Mouse (Mus musculus) midbrain, embryonic 14.5 days (tissue): ENCODE results near the gene Cep170. TPM values are rescaled to one million over a fixed set of nuclear protein-coding genes. Genes with fewer than 3 reads are reported as not detected.

Experiments used
- ATAC-seq: fragments of 200-750 bp; cut with Nextera tagmentation; 2 replicates; pipeline ENCODE4 v1.8.0; 2017; ENCODE audit warnings: moderate number of reproducible peaks, moderate library complexity; ENCODE audit not compliant: low FRiP score, low TSS enrichment
- DNase-seq: peaks from one replicate; pipeline ENCODE4 v3.0.0-alpha.2; 2015
- H3K27ac ChIP-seq: fragments of 300-500 bp; sonication (generic); replicated peaks from 2 replicates; pipeline ENCODE4 v1.5.1; 2014; ENCODE audit warnings: mild to moderate bottlenecking, low read depth, low read length, moderate library complexity
- H3K27me3 ChIP-seq: fragments of 300-500 bp; sonication (generic); 2 replicates; pipeline ENCODE4 v1.6.1; 2014; ENCODE audit warnings: low read length, control low read depth, mixed read lengths; ENCODE audit not compliant: control insufficient read depth, insufficient read depth
- H3K36me3 ChIP-seq: fragments of 300-500 bp; sonication (generic); 2 replicates; pipeline ENCODE4 v1.6.1; 2014; ENCODE audit warnings: low read length, control low read depth; ENCODE audit not compliant: control insufficient read depth, insufficient read depth
- H3K4me1 ChIP-seq: fragments of 300-500 bp; sonication (generic); 2 replicates; pipeline ENCODE4 v1.6.1; 2014; ENCODE audit warnings: mild to moderate bottlenecking, antibody characterized with exemption, low read length, control low read depth; ENCODE audit not compliant: control insufficient read depth, insufficient read depth
- H3K4me2 ChIP-seq: fragments of 300-500 bp; sonication (generic); 2 replicates; pipeline ENCODE4 v1.6.1; 2014; ENCODE audit warnings: mild to moderate bottlenecking, low read length, moderate library complexity
- H3K4me3 ChIP-seq: fragments of 300-500 bp; sonication (generic); replicated peaks from 2 replicates; pipeline ENCODE4 v1.5.1; 2014; ENCODE audit warnings: low read depth, low read length
- H3K9ac ChIP-seq: fragments of 300-500 bp; sonication (generic); replicated peaks from 2 replicates; pipeline ENCODE4 v1.6.1; 2014; ENCODE audit warnings: mild to moderate bottlenecking, low read length, moderate library complexity
- H3K9me3 ChIP-seq: fragments of 300-500 bp; sonication (generic); 2 replicates; pipeline ENCODE4 v1.6.1; 2016; ENCODE audit warnings: low read length, control low read depth, mixed read lengths; ENCODE audit not compliant: control insufficient read depth
- WGBS: fragments of 180-500 bp; shearing (Covaris S2); extraction: QIAGEN DNeasy Blood & Tissue Kit; methylation state at CpG from one replicate; pipeline ENCODE4 v1.1.7; 2014; 5-methylcytosine and 5-hydroxymethylcytosine counted together
- polyA plus RNA-seq: library from polyadenylated mRNA; unstranded; fragments of >200 nt; fragmentation: Nextera tagmentation; extraction: Ambion mirVana; gene quantifications from 2 replicates; pipeline ENCODE4 v1.2.1, GENCODE M21; 2014

The Cep170 gene
- polyA plus RNA-seq, 1 experiment from 2014 or later: 182 TPM

DNA sequence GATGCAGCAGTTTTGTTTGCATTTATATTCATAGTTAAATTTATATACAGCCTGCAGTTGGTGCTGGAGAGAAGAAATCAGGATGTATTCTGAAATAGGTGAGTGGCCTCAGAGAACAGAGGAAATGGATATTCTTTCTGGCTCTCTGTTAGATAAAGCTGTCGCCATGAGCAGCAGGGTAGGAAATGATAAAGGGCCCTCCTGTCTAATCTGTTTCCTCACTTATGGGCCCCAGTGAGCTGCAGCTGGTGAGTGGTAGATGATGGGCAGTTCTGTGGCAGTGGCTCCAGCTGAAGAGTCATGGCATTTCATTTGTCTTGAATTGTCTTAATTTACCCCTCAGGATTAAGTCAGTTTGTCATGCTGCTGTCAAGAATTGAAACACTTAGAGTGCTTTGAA, 8.1 kb upstream of the Cep170 start:
- no peaks in the 10 kb centered on the region for H3K9me3 ChIP-seq
- DNase-seq (no peak), ATAC-seq (no peak)
- no peak overlapping the region for H3K9ac ChIP-seq
- no peak overlapping the region for H3K4me3 ChIP-seq
- no peaks in the 10 kb centered on the region; the same call in 1 of the 2 replicates for H3K36me3 ChIP-seq
- H3K27me3 ChIP-seq: no peaks in the 10 kb centered on the region
- H3K4me2 ChIP-seq: no peak overlapping the region
- 0 out of 2 replicates have a peak, but pooled peaks cover 7% of the 10 kb centered on the region for H3K4me1 ChIP-seq
- WGBS: 24% methylated on average over 1 of the region's 1 CpGs
- no peak overlapping the region; the same call in 1 of the 2 replicates for H3K27ac ChIP-seq

DNA sequence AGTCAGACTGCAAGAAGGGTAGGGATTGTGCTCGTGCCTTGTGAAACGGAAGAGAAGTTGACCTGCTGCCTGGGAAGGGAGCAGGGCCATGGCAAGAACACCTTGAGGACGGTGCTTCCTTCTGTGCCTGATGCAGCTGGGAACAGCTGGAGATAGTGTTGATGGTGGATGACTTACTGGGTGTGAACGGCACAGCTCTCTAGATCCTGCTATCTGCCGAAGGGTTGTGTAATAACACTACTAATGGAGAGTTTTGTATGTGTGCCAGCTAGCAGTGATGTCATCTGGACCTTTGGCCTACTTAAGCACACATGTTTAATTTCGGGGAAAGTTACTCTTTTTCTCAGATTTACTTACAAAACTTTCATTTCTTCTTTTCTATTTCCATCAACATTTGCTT, 4.9 kb upstream of the Cep170 start:
- WGBS: 77% methylated on average over 6 of the region's 6 CpGs
- ATAC-seq (no peak), DNase-seq (no peak)
- no peaks in the 10 kb centered on the region for H3K36me3 ChIP-seq
- H3K4me1 ChIP-seq: 0 out of 2 replicates have a peak, but pooled peaks cover 7% of the 10 kb centered on the region
- no peaks in the 10 kb centered on the region for H3K9me3 ChIP-seq
- no peak overlapping the region for H3K27ac ChIP-seq
- H3K4me3 ChIP-seq: no peak overlapping the region
- H3K9ac ChIP-seq: no peak overlapping the region
- no peak overlapping the region for H3K4me2 ChIP-seq
- no peaks in the 10 kb centered on the region for H3K27me3 ChIP-seq

DNA sequence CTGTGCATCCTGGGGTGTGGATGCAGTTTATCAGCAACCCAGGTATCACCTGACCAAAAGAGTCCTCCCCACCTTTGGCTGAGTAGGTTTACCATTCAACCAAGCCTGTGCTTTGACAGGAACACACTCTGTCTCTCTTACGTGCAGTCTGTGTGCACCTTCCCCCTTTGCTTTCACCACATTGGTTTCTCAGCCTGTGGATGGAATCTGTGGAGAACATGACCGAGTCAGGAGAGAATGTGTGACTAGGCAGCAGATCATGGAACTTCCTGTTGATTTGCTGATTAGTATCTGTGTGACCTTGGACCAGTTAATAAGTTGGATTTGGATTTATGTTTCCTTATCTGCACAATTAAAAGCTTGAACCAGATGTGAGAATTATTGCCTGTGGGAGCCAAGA, 4.3 kb upstream of the Cep170 start:
- Histone ChIP-seq H3K4me2 (no peak overlapping the region), H3K4me1 (0 out of 2 replicates have a peak, but pooled peaks cover 7% of the 10 kb centered on the region), H3K36me3 (no peaks in the 10 kb centered on the region), H3K27me3 (no peaks in the 10 kb centered on the region), H3K27ac (no peak overlapping the region), H3K9ac (no peak overlapping the region), H3K4me3 (no peak overlapping the region), H3K9me3 (no peaks in the 10 kb centered on the region)
- ATAC-seq: no peak
- DNase-seq: no peak
- WGBS: 88% methylated on average over 2 of the region's 2 CpGs

DNA sequence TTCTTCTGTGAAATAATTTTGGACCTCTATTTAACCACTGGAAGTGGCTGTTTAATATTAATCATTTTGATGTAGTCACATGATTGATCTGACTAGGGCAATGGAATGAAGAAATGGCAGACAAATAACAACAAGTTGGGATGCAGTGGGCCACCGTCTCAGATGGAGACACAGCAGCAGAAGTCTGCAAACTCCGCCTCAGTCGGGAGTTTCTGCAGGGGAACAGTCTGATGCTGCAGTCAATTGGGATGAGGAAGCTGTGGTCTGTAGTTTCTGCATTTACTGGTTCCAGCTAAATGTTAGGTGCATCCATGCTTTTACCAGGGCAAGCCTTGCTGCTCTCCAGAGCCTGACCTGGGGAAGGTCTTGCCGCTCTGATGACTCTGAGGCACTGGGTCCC, 2.9 kb upstream of the Cep170 start:
- no peak for DNase-seq
- no peak overlapping the region for H3K27ac ChIP-seq
- 90% methylated on average over 4 of the region's 4 CpGs for WGBS

DNA sequence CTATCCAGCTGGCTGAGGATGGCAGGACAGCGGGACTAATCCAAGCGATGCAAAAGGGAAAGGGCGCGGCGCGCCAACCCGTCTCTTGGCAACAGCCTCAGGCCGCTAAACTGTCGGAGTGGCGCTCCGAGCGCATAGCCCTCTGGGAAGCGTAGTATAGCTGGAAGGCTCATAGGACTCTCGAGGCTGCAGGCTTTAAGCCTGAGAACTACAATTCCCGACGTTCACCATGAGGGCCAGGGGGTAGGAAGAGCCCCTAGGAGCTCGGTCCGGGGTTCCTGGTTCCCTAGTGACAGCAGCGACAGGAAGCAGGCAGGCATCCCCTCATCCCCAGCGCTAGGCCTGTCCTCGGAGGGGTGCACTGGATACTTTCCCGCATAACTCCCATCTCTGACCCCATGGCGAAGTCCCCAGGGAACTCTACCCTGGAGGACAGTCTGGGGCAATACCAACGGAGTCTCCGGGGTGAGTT, 760 bp upstream of the Cep170 start, which contains the start of gene Sdccag8:
Gene Sdccag8 (plus strand): TSS at position 70 of the 472 bp plus-strand sequence.
- Histone ChIP-seq H3K4me2 (peak within 1 kb of the TSS; percentile 84), H3K4me1 (peaks cover 23% of the 10 kb centered on the region), H3K27me3 (no peaks in the 10 kb centered on the region), H3K4me3 (peak within 1 kb of the TSS; percentile 87), H3K9ac (peak within 1 kb of the TSS; percentile 97), H3K27ac (peak within 1 kb of the TSS; percentile 100), H3K9me3 (no peaks in the 10 kb centered on the region), H3K36me3 (no peaks in the 10 kb centered on the region)
- peak; percentile 92 for ATAC-seq
- DNase-seq: peak; percentile 97
- under 1% methylated on average over 25 of the region's 25 CpGs for whole genome bisulfite sequencing

More for the DNA sequence above, 2.9 kb upstream of the Cep170 start:
- no peaks in the 10 kb centered on the region for H3K36me3 ChIP-seq
- H3K4me1 ChIP-seq: peaks cover 9% of the 10 kb centered on the region; the same call in 1 of the 2 replicates
- no peaks in the 10 kb centered on the region for H3K27me3 ChIP-seq
- no peak overlapping the region for H3K4me3 ChIP-seq
- no peak overlapping the region for H3K9ac ChIP-seq
- no peaks in the 10 kb centered on the region for H3K9me3 ChIP-seq
- no peak overlapping the region for H3K4me2 ChIP-seq
- no peak for ATAC-seq

DNA sequence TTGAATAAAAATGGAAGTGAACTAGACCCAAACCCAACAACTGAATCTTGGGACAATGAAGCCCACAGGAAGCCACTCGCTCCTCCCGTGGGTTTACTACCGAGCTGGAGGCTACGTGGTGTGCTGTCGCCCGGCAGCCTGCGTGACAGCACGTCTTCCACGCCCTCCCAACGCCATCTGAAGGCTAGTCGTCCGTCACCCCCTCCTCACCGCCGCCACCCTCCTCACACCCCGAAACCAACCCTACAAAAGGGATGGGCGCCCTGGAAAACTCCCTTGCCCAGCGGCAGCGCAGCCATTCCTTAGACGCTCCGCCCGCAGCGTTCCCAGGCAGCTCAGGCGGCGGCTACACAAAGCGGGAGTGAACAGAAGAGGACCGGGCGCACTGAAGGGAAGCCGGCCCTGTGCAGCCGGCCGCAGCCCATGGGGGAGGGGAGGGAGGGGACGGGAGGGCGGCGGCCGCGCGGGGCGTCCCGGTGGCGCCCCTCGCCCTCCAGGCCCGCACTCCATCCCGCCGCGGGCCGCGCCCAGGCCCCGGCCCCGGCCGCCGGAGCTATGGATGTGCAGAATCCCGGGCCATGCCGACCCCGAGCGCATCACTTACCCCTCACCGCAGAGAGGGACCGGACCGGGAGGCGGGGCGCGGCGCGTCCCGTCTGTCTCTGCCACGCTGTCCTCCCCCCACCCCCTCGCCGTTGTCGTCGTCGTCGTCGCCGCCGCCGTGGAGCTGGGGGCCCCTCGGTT, 403 bp downstream of the Cep170 start:
- DNase-seq: peak; percentile 82
- ATAC-seq: peak; percentile 57
- Histone ChIP-seq H3K27me3 (no peaks in the 10 kb centered on the region), H3K4me1 (peaks cover 32% of the 10 kb centered on the region), H3K4me2 (peak overlapping the region; percentile 84), H3K36me3 (no peaks in the 10 kb centered on the region), H3K27ac (peak overlapping the region; percentile 100), H3K4me3 (peak overlapping the region; percentile 87), H3K9ac (peak overlapping the region; percentile 97), H3K9me3 (no peaks in the 10 kb centered on the region)
- WGBS: under 1% methylated on average over 69 of the region's 75 CpGs

DNA sequence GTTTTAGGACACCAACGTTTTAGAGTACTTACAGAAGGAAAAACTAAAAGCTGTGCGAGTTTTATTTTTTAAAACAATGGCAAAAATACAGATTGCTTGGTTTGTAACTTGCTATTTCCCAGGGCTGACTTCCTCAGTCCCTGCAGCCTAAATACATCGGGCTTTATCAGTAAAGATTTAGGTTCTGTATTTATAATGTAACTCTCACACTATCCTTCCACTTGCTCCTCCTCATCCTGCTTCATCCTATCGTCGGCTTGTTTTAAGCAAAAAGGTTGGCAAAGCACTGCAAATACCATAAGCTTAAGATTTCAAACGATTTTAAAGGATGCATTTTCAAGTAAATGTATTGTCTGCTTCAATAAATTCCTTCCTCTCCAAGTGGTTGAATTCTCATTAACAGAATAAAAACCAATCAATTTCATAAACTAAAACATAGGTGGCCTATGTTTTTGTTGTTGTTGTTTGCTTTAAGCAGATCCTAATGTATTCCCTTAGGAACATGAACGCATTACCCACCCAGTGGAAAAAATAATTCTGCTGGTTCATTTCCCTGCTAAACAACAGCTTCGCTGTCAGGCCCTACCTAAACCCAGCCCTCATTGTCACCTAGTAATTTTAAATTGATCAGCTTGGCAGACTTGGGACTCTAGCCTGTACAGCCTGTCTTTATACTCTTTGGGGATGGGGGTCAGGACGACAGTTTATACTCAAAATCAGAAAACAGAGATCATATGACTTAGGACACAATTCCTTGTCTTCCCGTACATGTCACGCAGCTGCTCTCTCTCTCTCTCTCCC, 1.2 kb downstream of the Cep170 start:
- H3K27me3 ChIP-seq: no peaks in the 10 kb centered on the region
- peak overlapping the region; percentile 100 for H3K27ac ChIP-seq
- DNase-seq: peak; percentile 54
- H3K4me2 ChIP-seq: peak overlapping the region; percentile 84
- H3K9ac ChIP-seq: peak overlapping the region; percentile 97
- peaks cover 35% of the 10 kb centered on the region for H3K4me1 ChIP-seq
- peak overlapping the region; percentile 87 for H3K4me3 ChIP-seq
- ATAC-seq: no peak
- H3K9me3 ChIP-seq: no peaks in the 10 kb centered on the region
- H3K36me3 ChIP-seq: no peaks in the 10 kb centered on the region
- 15% methylated on average over 11 of the region's 11 CpGs for WGBS

DNA sequence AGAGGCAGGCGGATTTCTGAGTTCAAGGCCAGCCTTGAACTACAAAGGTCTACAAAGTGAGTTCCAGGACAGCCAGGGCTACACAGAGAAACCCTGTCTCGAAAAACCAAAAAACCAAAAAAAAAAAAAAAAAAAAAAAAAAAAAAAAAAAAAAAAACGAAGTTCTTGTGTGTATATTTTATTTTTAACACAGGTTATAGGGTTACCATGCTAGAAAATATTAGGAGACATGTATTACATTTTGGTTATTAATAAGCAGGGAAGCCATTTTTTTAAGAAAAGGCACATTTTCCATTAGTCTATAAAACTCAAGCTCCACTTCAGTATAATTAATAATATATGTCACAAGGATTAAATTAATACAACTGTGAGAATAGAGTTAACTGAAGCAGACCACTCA, 2.0 kb downstream of the Cep170 start:
- Histone ChIP-seq H3K27me3 (no peaks in the 10 kb centered on the region), H3K4me1 (peaks cover 36% of the 10 kb centered on the region), H3K9me3 (no peaks in the 10 kb centered on the region), H3K4me3 (peak overlapping the region; percentile 87), H3K27ac (peak overlapping the region; percentile 100; the same call in 1 of the 2 replicates), H3K4me2 (peak overlapping the region; percentile 84), H3K36me3 (no peaks in the 10 kb centered on the region), H3K9ac (peak overlapping the region; percentile 97; the same call in 1 of the 2 replicates)
- ATAC-seq (no peak), DNase-seq (no peak)
- WGBS: 75% methylated on average over 3 of the region's 3 CpGs
